Comparison of ENCODE assay signal across 10 mouse cellular contexts in genomic region chr12:35884892-35885558, GRCm38 (mm10). TPM values are rescaled to one million over a fixed set of nuclear protein-coding genes. Genes with fewer than 3 reads are reported as not detected.
DNase-seq lines count a peak whose midpoint lies in the region; ATAC-seq and TF ChIP-seq lines count a peak whose summit lies in the region.
"Had no signal": no experiment of that assay in that cellular context is flagged by ENCODE, and none has a peak within 500 bp of the region (broad histone marks: within the 10 kb centered on the region; RNA-seq: fewer than 3 reads in every experiment).

No protein-coding gene starts in this region.

- H3K27ac ChIP-seq in cerebellum, adult 2 months (ENCODE audit: insufficient read depth, low read length), result no peak overlapping the region
- no peak overlapping the region for H3K27ac ChIP-seq in testis, adult 2 months (ENCODE audit: control insufficient read depth, insufficient read depth, low read depth, low read length)
- no peak overlapping the region for H3K27ac ChIP-seq in forebrain, embryonic 13.5 days
- H3K27ac ChIP-seq: heart, embryonic 15.5 days had no signal

- no peak for ATAC-seq in erythroblast, adult 5-6 weeks (replicated peaks; ENCODE audit: low FRiP score, poor library complexity, severe bottlenecking)
- no peak for ATAC-seq in forebrain, embryonic 13.5 days

- WGBS in cerebellum, adult 2 months, result 69% methylated on average over 9 of the region's 9 CpGs
- 61% methylated on average over 9 of the region's 9 CpGs for WGBS in forebrain, embryonic 13.5 days

- no peak for TF ChIP-seq POLR2A in cerebellum, adult 2 months (IDR thresholded peaks at IDR 0.05; ENCODE audit: borderline replicate concordance, insufficient read depth, low read length)
- no peak for TF ChIP-seq POLR2A in testis, adult 2 months (IDR thresholded peaks at IDR 0.05; ENCODE audit: control insufficient read depth, low read depth, low read length)

- H3K9ac ChIP-seq in forebrain, embryonic 13.5 days, result no peak overlapping the region
- H3K9ac ChIP-seq: heart, embryonic 15.5 days had no signal

- no peaks in the 10 kb centered on the region for H3K9me3 ChIP-seq in forebrain, embryonic 13.5 days (replicated peaks)
- H3K9me3 ChIP-seq: heart, embryonic 15.5 days had no signal

- H3K36me3 ChIP-seq in testis, adult 2 months (ENCODE audit: control insufficient read depth, insufficient read depth, low read length), result no peaks in the 10 kb centered on the region
- H3K36me3 ChIP-seq in forebrain, embryonic 13.5 days (ENCODE audit: poor library complexity, severe bottlenecking), result no peaks in the 10 kb centered on the region
- H3K36me3 ChIP-seq: G1E; heart, embryonic 15.5 days had no signal

- no peaks in the 10 kb centered on the region for H3K4me1 ChIP-seq in cerebellum, adult 2 months (ENCODE audit: control insufficient read depth, insufficient read depth, low read length)
- no peaks in the 10 kb centered on the region for H3K4me1 ChIP-seq in testis, adult 2 months (ENCODE audit: control insufficient read depth, insufficient read depth, low read length)
- no peaks in the 10 kb centered on the region for H3K4me1 ChIP-seq in forebrain, embryonic 13.5 days
- H3K4me1 ChIP-seq: heart, embryonic 15.5 days had no signal

- H3K27me3 ChIP-seq in cerebellum, adult 2 months (ENCODE audit: control insufficient read depth, insufficient read depth, low read length), result no peaks in the 10 kb centered on the region
- H3K27me3 ChIP-seq in testis, adult 2 months (ENCODE audit: control insufficient read depth, insufficient read depth, low read length), result no peaks in the 10 kb centered on the region
- no peaks in the 10 kb centered on the region for H3K27me3 ChIP-seq in forebrain, embryonic 13.5 days
- H3K27me3 ChIP-seq: heart, embryonic 15.5 days had no signal

- H3K4me2 ChIP-seq in forebrain, embryonic 13.5 days, result no peak overlapping the region
- H3K4me2 ChIP-seq: heart, embryonic 15.5 days had no signal

- no peak overlapping the region for H3K4me3 ChIP-seq in cerebellum, adult 2 months (replicated peaks; ENCODE audit: insufficient read depth, low read depth, low read length)
- no peak overlapping the region for H3K4me3 ChIP-seq in testis, adult 2 months (ENCODE audit: control insufficient read depth, low read depth, low read length)
- no peak overlapping the region for H3K4me3 ChIP-seq in forebrain, embryonic 13.5 days
- H3K4me3 ChIP-seq: heart, embryonic 15.5 days had no signal

- TF ChIP-seq CTCF in cerebellum, adult 2 months (IDR thresholded peaks at IDR 0.05; ENCODE audit: borderline replicate concordance, insufficient read depth, low read depth, low read length), result no peak
- peak; percentile 24; the same call in 1 of the 2 replicates for TF ChIP-seq CTCF in testis, adult 2 months (IDR thresholded peaks at IDR 0.05; ENCODE audit: control insufficient read depth, insufficient read depth, insufficient replicate concordance, low read depth, low read length)

- DNase-seq in cerebellum, postnatal 14 days, result peak; percentile 5 to 11
- no peak for DNase-seq in cerebellum, adult 2 months
- DNase-seq in testis, postnatal 14 days (ENCODE audit: low spot score), result no peak
- peak; percentile 58 for DNase-seq in kidney, postnatal 10 days
- DNase-seq in lung, postnatal 25 days (ENCODE audit: low spot score), result peak; percentile 68

RNA-seq across cellular contexts. Expression of gene Agr3, which starts 40.4 kb away (rescaled TPM):
- not detected in 2 replicates for polyA plus RNA-seq in cerebellum, adult 2 months (2012; rRNA removed)
- 1.9 and 2.2 TPM in 2 replicates for polyA plus RNA-seq in testis, adult 2 months (2012; rRNA removed)
- not detected in 2 replicates for total RNA-seq in erythroblast, adult 5-6 weeks (2015; ENCODE audit: low replicate concordance)
- not detected in 2 replicates for total RNA-seq in erythroblast, adult 5-6 weeks (2017; ENCODE audit: low replicate concordance)
- polyA plus RNA-seq in forebrain, embryonic 13.5 days (2015; fragmentation: Nextera tagmentation; extraction: Ambion mirVana), result not detected in 2 replicates
- polyA plus RNA-seq: G1E; heart, embryonic 15.5 days had no signal

Comparison
In these comparisons a context has a peak if more than half of its experiments do, and no peak if none do; other contexts are left out.
1. DNase-seq: peak in cerebellum, postnatal 14 days (2 of 2), kidney, postnatal 10 days (single experiment) and lung, postnatal 25 days (single experiment); none in cerebellum, adult 2 months (0 of 2) and testis, postnatal 14 days (single experiment).